Mouse (Mus musculus) left cerebral cortex, adult 9 months (tissue): ENCODE results near the gene Cpsf2.

Experiments
- DNase-seq, 2 experiments: peaks; one replicate each; pipeline ENCODE4 v3.0.0; 2022; ENCODE audit warnings: low spot score in 2 of 2

The Cpsf2 gene

GRCm38 (mm10) chr12:102055758-102056157, 80.0 kb downstream of the Cpsf2 start:
- DNase-seq, result peak in 1 of 2 experiments; percentile 74
